ENCODE assay signal across 10 mouse cellular contexts in genomic region chr4:133108481-133109334, GRCm38 (mm10). TPM values are rescaled to one million over a fixed set of nuclear protein-coding genes. Genes with fewer than 3 reads are reported as not detected.
DNase-seq lines count a peak whose midpoint lies in the region; ATAC-seq and TF ChIP-seq lines count a peak whose summit lies in the region.
"Had no signal": no experiment of that assay in that cellular context is flagged by ENCODE, and none has a peak within 500 bp of the region (broad histone marks: within the 10 kb centered on the region; RNA-seq: fewer than 3 reads in every experiment).

No protein-coding gene starts in this region.

- H3K4me3 ChIP-seq in layer of hippocampus, adult 2 months: no peak overlapping the region
- peak overlapping the region; percentile 5; the same call in 1 of the 2 replicates for H3K4me3 ChIP-seq in embryonic facial prominence, embryonic 10.5 days
- no peak overlapping the region for H3K4me3 ChIP-seq in heart, embryonic 15.5 days
- H3K4me3 ChIP-seq in small intestine, adult 2 months (ENCODE audit: low read depth, low read length): no peak overlapping the region
- H3K4me3 ChIP-seq: liver, embryonic 15.5 days had no signal

- 37% methylated on average over 13 of the region's 13 CpGs for WGBS in embryonic facial prominence, embryonic 10.5 days
- 59% methylated on average over 13 of the region's 13 CpGs for WGBS in heart, embryonic 15.5 days
- WGBS in small intestine, adult 2 months: 75% methylated on average over 13 of the region's 13 CpGs

- no peaks in the 10 kb centered on the region for H3K9me3 ChIP-seq in embryonic facial prominence, embryonic 10.5 days
- no peaks in the 10 kb centered on the region for H3K9me3 ChIP-seq in heart, embryonic 15.5 days (replicated peaks)
- H3K9me3 ChIP-seq: liver, embryonic 15.5 days had no signal

- peak overlapping the region; percentile 64 for H3K27ac ChIP-seq in layer of hippocampus, adult 2 months
- H3K27ac ChIP-seq in embryonic facial prominence, embryonic 10.5 days (replicated peaks): peak overlapping the region; percentile 78
- peak overlapping the region; percentile 69 for H3K27ac ChIP-seq in heart, embryonic 15.5 days
- peak overlapping the region; percentile 20 for H3K27ac ChIP-seq in small intestine, adult 2 months (ENCODE audit: insufficient read depth, low read depth, low read length)
- H3K27ac ChIP-seq: liver, embryonic 15.5 days had no signal

- DNase-seq in layer of hippocampus, adult 2 months (ENCODE audit: low spot score in 2 of 2): no peak
- no peak for DNase-seq in layer of hippocampus, postnatal 25 days (ENCODE audit: extremely low spot score in 1 of 2, low spot score in 1 of 2)
- DNase-seq in embryonic facial prominence, embryonic 10.5 days (ENCODE audit: low spot score): peak; percentile 63
- no peak for DNase-seq in left cerebral cortex, adult 8-10 months (ENCODE audit: low spot score in 2 of 2)
- DNase-seq in frontal cortex, postnatal 10 days (ENCODE audit: low spot score in 2 of 2): no peak

- ATAC-seq in heart, embryonic 15.5 days (replicated peaks; ENCODE audit: insufficient number of reproducible peaks, insufficient read depth, low FRiP score, low read depth): no peak
- ATAC-seq in granulocyte monocyte progenitor cell, adult 5-6 weeks (replicated peaks; ENCODE audit: poor library complexity, severe bottlenecking): no peak
- ATAC-seq: forebrain, embryonic 14.5 days had no signal

- no peaks in the 10 kb centered on the region for H3K36me3 ChIP-seq in embryonic facial prominence, embryonic 10.5 days (replicated peaks)
- H3K36me3 ChIP-seq in heart, embryonic 15.5 days: no peaks in the 10 kb centered on the region
- peaks cover 7% of the 10 kb centered on the region for H3K36me3 ChIP-seq in small intestine, adult 2 months (ENCODE audit: control insufficient read depth, insufficient read depth, low read length)
- H3K36me3 ChIP-seq: liver, embryonic 15.5 days had no signal

- TF ChIP-seq CTCF in layer of hippocampus, adult 2 months (conservative IDR thresholded peaks at IDR 0.05): no peak
- no peak for TF ChIP-seq CTCF in small intestine, adult 2 months (IDR thresholded peaks at IDR 0.05; ENCODE audit: extremely low read depth, insufficient read length, insufficient replicate concordance, low read depth, low read length)

- no peak overlapping the region for H3K9ac ChIP-seq in heart, embryonic 15.5 days
- H3K9ac ChIP-seq: liver, embryonic 15.5 days had no signal

- H3K4me2 ChIP-seq in heart, embryonic 15.5 days: no peak overlapping the region
- H3K4me2 ChIP-seq: liver, embryonic 15.5 days had no signal

- no peak for TF ChIP-seq POLR2A in small intestine, adult 2 months (IDR thresholded peaks at IDR 0.05; ENCODE audit: low read depth, low read length)

- peaks cover 49% of the 10 kb centered on the region for H3K4me1 ChIP-seq in embryonic facial prominence, embryonic 10.5 days
- peaks cover 27% of the 10 kb centered on the region for H3K4me1 ChIP-seq in heart, embryonic 15.5 days (replicated peaks)
- H3K4me1 ChIP-seq in small intestine, adult 2 months (ENCODE audit: control insufficient read depth, insufficient read depth, insufficient read length, low read length): peaks cover 18% of the 10 kb centered on the region

- no peaks in the 10 kb centered on the region for H3K27me3 ChIP-seq in embryonic facial prominence, embryonic 10.5 days (replicated peaks; ENCODE audit: low read depth, poor library complexity, severe bottlenecking)
- H3K27me3 ChIP-seq in heart, embryonic 15.5 days: no peaks in the 10 kb centered on the region
- H3K27me3 ChIP-seq in small intestine, adult 2 months (ENCODE audit: control insufficient read depth, insufficient read depth, low read length): no peaks in the 10 kb centered on the region
- H3K27me3 ChIP-seq: liver, embryonic 15.5 days had no signal

RNA-seq across cellular contexts. Expression of gene Wasf2, which starts 21.6 kb away (rescaled TPM):
- total RNA-seq in layer of hippocampus, adult 2 months (2021): 10 to 100 TPM; 32.0 to 33.1 TPM
- 10 to 100 TPM; 28.9 to 32.8 TPM for total RNA-seq in layer of hippocampus, postnatal 25 days (2021)
- polyA plus RNA-seq in embryonic facial prominence, embryonic 10.5 days (2016; fragmentation: Nextera tagmentation; extraction: Ambion mirVana): 66.7 and 73.0 TPM in 2 replicates
- 67.3 and 72.8 TPM in 2 replicates for polyA plus RNA-seq in heart, embryonic 15.5 days (2015; fragmentation: Nextera tagmentation; extraction: Ambion mirVana)
- 37.6 and 97.6 TPM in 2 replicates for polyA plus RNA-seq in small intestine, adult 2 months (2012; rRNA removed)
- 10 to 100 TPM; 27.4 to 42.1 (median 38.9) TPM for total RNA-seq in left cerebral cortex, adult 8-10 months (2022)
- 109 and 147 TPM in 2 replicates for total RNA-seq in granulocyte monocyte progenitor cell, adult 5-6 weeks (2014; fragmentation: Nextera tagmentation)
- 34.1 and 37.3 TPM in 2 replicates for total RNA-seq in granulocyte monocyte progenitor cell, adult 5-6 weeks (2017)

Comparison
In these comparisons a context has a peak if more than half of its experiments do, and no peak if none do; other contexts are left out.
1. H3K27ac ChIP-seq: peak in every context shown above with its lines; median percentile 78 in embryonic facial prominence, embryonic 10.5 days; 69 in heart, embryonic 15.5 days; 64 in layer of hippocampus, adult 2 months; 20 in small intestine, adult 2 months.